Mouse (Mus musculus): ENCODE measurements around the gene Rnase1.

GRCm38 (mm10) chr14:51106449-51106967 lies 40.1 kb downstream of the Rnase1 start:
- TF ChIP-seq CTCF (IDR thresholded peaks at IDR 0.05; ENCODE audit: low read depth, low read length) (no peak), POLR2A (IDR thresholded peaks at IDR 0.05; ENCODE audit: insufficient read depth, low read length) (no peak)
